Mouse (Mus musculus) olfactory bulb, adult 2 months (tissue): ENCODE data around the gene Spock2. TPM values are rescaled to one million over a fixed set of nuclear protein-coding genes. Genes with fewer than 3 reads are reported as not detected.
A peak's percentile ranks its signal among the peaks of the same experiment; 100 is the strongest.

ENCODE experiments used
- H3K27ac ChIP-seq: fragments of 200-500 bp; 2 replicates; pipeline ENCODE4 v1.5.1; 2012; ENCODE audit warnings: low read depth, low read length; ENCODE audit not compliant: insufficient read depth
- H3K4me1 ChIP-seq: fragments of 200-500 bp; 2 replicates; pipeline ENCODE4 v1.6.1; 2012; ENCODE audit warnings: low read length; ENCODE audit not compliant: control insufficient read depth, insufficient read depth
- H3K4me3 ChIP-seq: fragments of 200-500 bp; 2 replicates; pipeline ENCODE4 v1.5.1; 2012; ENCODE audit warnings: mild to moderate bottlenecking, low read depth, low read length, moderate library complexity; ENCODE audit not compliant: insufficient read depth
- CTCF ChIP-seq: fragments of 200-500 bp; IDR thresholded peaks from 2 replicates; pipeline ENCODE4 v1.5.1; 2012; ENCODE audit warnings: low read depth, mild to moderate bottlenecking, low read length, moderate library complexity; ENCODE audit not compliant: insufficient read depth
- POLR2A ChIP-seq: fragments of 200-500 bp; IDR thresholded peaks from 2 replicates; pipeline ENCODE4 v1.6.1; 2012; ENCODE audit warnings: mild to moderate bottlenecking, low read depth, low read length, moderate library complexity; ENCODE audit not compliant: insufficient read depth
- WGBS: fragments of 180-500 bp; shearing (Covaris S2); methylation state at CpG from one replicate; pipeline ENCODE4 v1.1.7; 2018; 5-methylcytosine and 5-hydroxymethylcytosine counted together
- polyA plus RNA-seq: library from polyadenylated mRNA; stranded (reverse); fragments of >200 nt; gene quantifications from 2 replicates; pipeline ENCODE4 v1.2.4, GENCODE M21; 2012; ENCODE audit warnings: low replicate concordance; ENCODE audit not compliant: missing spikeins, insufficient read depth, insufficient read length

The Spock2 gene
- polyA plus RNA-seq, 1 experiment = 224 TPM

DNA sequence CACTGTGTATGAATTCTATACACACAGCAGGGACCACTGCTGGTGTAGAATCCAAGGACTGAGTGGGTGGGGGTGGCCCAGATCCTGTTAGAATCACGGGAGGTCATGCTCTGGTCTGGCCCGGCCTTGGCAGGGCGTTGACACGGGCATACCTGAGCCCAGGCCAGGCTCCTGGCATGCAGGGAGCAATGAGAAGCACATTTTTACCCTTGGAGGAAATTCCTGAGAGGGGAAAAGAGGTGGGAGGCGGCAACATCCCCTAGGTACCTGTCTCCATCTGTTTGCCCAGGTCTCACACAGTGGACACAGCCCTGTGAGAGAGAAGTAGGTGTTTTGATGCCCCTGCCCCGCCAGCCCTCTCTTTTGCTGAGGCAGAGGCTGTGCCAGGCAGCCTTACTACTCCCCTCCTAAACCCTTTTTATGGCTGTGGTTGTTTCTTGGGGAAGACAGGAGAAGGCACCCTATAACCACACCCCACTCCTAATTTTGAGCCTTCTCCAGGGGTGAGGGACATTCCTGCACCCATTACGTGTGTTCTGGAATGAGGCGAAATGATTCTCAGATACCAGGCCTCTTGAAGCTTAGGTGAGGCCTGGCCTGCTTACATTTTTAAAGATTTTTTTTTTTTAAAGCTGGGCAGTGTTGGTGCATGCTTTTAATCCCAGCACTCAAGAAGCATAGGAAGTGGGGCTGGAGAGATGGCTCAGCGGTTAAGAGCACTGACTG is 8.1 kb downstream of the Spock2 start:
- TF ChIP-seq POLR2A = no peak
- no peak for TF ChIP-seq CTCF
- Histone ChIP-seq H3K27ac (peak overlapping the region; percentile 62), H3K4me1 (peaks cover 79% of the 10 kb centered on the region), H3K4me3 (no peak overlapping the region)
- 79% methylated on average over 9 of the region's 9 CpGs for WGBS

DNA sequence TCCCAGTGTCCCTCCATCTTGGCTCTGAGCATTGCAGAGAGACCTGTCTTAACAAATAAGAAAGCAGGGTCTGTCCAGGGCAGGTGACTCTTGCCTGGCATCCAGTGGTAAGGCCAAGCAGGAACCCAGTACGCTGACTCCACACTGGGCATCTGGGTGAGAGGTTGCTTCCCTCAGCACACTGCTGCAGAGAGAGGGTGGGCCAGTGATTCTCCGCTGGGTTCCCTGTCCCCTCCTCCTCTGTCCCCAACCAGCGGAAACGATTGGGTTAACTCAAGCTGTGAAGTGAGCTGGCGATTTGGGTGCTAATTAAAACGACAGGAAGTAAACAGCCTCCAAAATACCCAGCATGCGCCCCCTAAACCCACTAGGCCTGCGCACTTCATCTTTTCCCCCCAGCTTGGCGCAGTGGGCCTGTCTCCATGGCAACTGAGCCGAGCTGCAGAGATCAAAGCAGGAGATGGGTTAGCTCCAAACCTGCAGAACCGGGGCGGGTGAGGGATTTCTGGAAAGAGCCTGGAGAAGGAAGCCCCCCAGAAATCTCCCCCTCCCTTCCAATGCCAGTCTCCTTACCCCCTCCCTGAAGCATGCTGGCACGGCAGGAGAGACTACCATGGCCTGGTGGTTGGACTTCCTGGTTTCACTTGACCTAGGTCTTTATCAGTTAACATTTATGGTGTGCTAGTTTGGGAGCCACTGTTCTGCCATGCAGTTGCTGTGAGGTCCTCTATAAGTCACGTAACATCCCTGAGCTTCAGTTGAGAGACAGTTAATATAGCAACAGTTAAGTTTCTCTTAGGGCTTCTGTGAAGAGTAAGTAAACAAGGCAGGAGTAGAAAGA is 9.5 kb downstream of the Spock2 start:
- peak overlapping the region; percentile 41 for H3K4me3 ChIP-seq

DNA sequence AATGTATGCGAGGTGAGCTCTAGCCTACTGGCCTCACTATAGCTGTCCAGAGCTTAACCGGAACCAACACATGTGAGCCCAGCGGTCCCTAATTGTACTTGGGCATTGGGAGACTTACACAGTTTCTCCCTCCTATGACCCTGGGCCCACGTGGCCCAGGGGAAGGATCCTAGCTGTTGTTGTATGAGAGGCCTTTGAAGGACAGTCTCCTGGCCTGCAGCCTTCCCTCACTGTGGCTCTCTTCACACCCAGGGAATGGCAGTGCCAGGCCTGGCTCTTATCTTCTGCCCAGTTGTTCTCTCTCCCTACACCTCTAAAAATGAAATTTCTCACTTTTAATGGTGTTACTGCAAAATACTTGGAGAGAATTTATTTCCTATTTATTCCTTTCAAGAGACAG is 11.0 kb downstream of the Spock2 start:
- 58% methylated on average over 4 of the region's 4 CpGs for WGBS
- peaks cover 73% of the 10 kb centered on the region for H3K4me1 ChIP-seq
- H3K27ac ChIP-seq = peak overlapping the region; percentile 98

More for the DNA sequence above, 9.5 kb downstream of the Spock2 start:
- Histone ChIP-seq H3K4me1 (peaks cover 76% of the 10 kb centered on the region), H3K27ac (peak overlapping the region; percentile 98)
- TF ChIP-seq CTCF (no peak), POLR2A (peak; percentile 37; the same call in 1 of the 2 replicates)
- WGBS = 6% methylated on average over 14 of the region's 14 CpGs

DNA sequence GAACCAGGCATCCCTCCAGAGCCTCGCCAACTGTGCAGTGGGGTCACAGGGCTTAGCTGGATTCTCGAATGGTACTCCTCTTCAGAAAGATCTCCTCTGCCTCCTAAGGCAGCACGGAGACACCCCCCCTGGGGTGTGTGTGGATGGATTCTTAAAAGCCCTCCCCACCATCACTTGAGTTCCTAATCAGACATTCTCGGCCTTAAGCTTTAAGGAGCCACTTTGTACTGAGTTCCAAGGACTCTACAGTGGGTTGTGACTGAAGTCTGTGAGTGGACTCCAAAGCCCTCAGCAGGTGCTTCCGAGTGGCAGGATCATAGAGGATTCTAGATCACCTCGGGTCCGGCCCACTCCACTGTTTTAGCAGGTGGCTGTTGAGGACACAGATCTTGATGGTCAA is 12.4 kb downstream of the Spock2 start:
- TF ChIP-seq CTCF = no peak
- TF ChIP-seq POLR2A = no peak
- WGBS = 64% methylated on average over 7 of the region's 7 CpGs
- Histone ChIP-seq H3K4me3 (no peak overlapping the region), H3K27ac (no peak overlapping the region), H3K4me1 (peaks cover 63% of the 10 kb centered on the region)

More for the DNA sequence above, 11.0 kb downstream of the Spock2 start:
- H3K4me3 ChIP-seq = no peak overlapping the region
- TF ChIP-seq POLR2A (no peak), CTCF (no peak)

DNA sequence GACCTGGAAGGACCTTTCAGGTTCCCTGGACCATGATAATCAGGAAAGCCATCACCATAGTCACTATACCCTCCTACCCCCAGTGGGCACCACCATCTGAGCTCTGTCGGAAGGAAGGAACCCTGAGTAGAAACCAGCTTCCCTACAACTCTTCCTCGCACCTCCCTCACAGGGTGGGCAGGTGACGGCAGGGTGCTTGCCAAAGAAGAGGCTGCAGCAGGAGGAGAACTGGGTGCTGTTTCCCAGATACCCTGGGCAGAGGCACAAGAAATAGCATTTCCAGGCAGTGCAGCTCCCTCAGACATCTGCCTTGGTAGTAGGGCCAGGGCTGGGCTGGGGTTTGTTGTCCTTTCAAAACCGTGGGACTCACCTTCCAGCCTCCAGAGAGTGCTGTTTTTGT is 14.6 kb downstream of the Spock2 start:
- Histone ChIP-seq H3K4me1 (peaks cover 54% of the 10 kb centered on the region), H3K27ac (no peak overlapping the region), H3K4me3 (no peak overlapping the region)
- TF ChIP-seq POLR2A (no peak), CTCF (no peak)
- 61% methylated on average over 4 of the region's 4 CpGs for WGBS

DNA sequence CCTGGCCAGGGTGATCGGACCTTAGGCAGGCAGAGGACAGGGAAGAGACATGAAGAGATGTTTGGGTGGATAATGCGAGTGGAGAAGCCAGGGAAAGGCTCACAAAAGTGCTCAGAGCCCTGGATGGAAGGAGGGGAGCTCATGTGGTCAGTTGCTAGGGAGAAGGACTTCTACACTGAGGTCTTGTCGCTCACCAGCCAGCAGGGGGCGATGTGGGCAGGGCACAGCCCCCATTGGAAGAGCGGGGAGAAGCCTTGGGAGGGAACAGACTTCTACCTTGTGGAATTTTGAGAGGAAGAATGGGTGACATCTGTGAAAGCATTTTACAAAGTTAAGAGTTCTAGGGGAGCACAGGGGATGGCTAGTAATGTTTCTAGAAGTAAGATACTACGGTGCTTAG is 18.1 kb downstream of the Spock2 start:
- H3K4me1 ChIP-seq = peaks cover 25% of the 10 kb centered on the region
- TF ChIP-seq CTCF (peak; percentile 62), POLR2A (no peak)
- no peak overlapping the region for H3K4me3 ChIP-seq
- 69% methylated on average over 6 of the region's 6 CpGs for WGBS
- no peak overlapping the region for H3K27ac ChIP-seq

DNA sequence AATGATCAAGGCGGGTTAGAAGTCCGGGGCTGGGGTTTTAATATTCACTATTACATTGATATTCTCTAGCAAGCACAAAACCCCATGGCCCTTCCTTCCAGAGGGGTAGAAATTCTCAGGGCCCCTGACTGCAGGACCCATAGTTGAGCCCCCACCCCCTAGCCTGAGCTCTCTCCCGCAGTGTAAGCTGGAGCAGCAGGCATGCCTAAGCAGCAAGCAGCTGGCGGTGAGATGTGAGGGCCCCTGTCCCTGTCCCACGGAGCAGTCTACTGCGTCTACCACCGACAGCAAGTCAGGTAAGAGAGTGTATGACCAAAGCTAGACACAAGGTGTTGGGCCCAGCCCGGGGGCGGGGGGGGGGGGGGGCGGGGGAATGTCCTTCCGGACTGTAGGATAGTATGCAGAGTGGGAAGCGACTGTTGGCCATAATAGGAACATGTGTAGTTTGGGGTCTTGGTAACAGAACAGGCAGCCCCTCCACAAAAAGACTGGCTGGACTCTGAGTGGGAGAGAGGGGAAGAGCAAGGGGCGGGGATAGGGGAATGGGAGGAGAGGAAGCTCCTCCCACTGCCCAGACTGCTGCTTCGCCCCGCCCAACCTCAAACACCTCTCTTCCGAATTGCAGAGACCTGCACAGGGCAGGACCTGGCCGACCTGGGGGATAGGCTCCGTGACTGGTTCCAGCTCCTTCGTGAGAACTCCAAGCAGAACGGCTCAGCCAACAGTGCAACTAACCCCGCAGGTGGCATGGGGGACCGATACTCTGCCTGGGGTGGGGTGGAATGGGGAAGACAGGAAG is 19.7 kb downstream of the Spock2 start:
- Histone ChIP-seq H3K27ac (no peak overlapping the region), H3K4me1 (peaks cover 12% of the 10 kb centered on the region), H3K4me3 (no peak overlapping the region)
- 46% methylated on average over 22 of the region's 22 CpGs for WGBS
- TF ChIP-seq CTCF (no peak), POLR2A (no peak)

DNA sequence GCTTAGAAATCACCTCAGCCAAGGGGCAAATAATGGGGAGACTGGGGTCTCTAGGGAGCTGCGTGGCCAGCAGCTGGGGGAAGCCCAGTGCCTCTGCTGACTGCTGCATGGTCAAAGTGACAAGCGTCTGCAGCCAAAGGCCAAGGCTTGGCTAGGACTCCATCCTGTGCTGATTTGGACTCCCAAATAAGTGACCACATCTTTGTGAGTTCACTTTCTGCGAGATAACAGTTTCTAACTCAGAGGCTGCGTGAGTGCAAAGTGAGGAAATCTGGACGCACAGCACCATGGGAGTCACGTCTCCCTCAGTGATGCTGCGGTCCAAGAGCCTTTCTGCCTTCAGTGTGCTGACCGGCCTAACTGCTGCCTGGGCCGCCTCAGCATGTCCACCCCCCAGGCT is 22.3 kb downstream of the Spock2 start:
- peaks cover 17% of the 10 kb centered on the region for H3K4me1 ChIP-seq
- 88% methylated on average over 9 of the region's 9 CpGs for WGBS
- H3K27ac ChIP-seq = no peak overlapping the region
- no peak for TF ChIP-seq CTCF
- TF ChIP-seq POLR2A = no peak
- no peak overlapping the region for H3K4me3 ChIP-seq

DNA sequence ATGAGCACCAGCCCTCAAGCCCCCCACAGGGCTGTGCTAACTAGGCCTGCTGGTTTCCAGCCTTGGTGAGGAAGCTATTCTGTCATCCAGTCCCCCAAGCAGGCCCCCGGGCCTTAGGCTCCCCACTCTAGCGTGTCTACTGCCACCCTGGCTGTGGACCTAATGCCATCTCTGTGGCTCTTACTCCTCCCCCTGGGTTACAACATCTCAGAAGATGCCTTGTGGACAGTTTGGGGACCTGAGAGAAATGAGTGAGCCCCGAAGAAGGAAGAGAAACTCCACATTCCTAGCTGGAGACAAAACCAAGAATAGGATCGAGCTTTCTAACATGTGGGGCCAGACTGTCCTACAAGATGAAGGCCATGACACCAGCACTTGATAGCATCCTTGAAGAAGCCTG is 24.5 kb downstream of the Spock2 start:
- Histone ChIP-seq H3K27ac (no peak overlapping the region), H3K4me3 (no peak overlapping the region), H3K4me1 (peaks cover 21% of the 10 kb centered on the region)
- TF ChIP-seq POLR2A = no peak
- no peak for TF ChIP-seq CTCF
- 84% methylated on average over 4 of the region's 4 CpGs for WGBS
